Mouse (Mus musculus) CH12.LX (cell line): Measurements from ENCODE around the gene Dyrk2.

ENCODE experiments used
- CTCF ChIP-seq, 2 experiments: IDR thresholded peaks in 1 of 2; conservative IDR thresholded peaks in 1 of 2; 2 replicates each; pipeline ENCODE4 v1.5.1; 2011 to 2012; ENCODE audit warnings: low read depth in 2 of 2, low read length in 2 of 2, improper control_type of control experiment in 1 of 2, inconsistent platforms in 1 of 2, mild to moderate bottlenecking in 1 of 2, moderate library complexity in 1 of 2
- ELF1 ChIP-seq: IDR thresholded peaks from 2 replicates; pipeline ENCODE4 v1.6.1; 2014; ENCODE audit warnings: low read depth, mild to moderate bottlenecking, inconsistent platforms, low read length, improper control_type of control experiment
- EP300 ChIP-seq: IDR thresholded peaks from 2 replicates; pipeline ENCODE4 v1.6.1; 2011; ENCODE audit warnings: low read length, improper control_type of control experiment
- ETS1 ChIP-seq: conservative IDR thresholded peaks from 2 replicates; pipeline ENCODE4 v1.6.1; 2012; ENCODE audit warnings: low read depth, mild to moderate bottlenecking, inconsistent platforms, low read length, improper control_type of control experiment, moderate library complexity
- POLR2A ChIP-seq: IDR thresholded peaks from 2 replicates; pipeline ENCODE4 v1.6.1; 2011; ENCODE audit warnings: low read depth, mild to moderate bottlenecking, improper control_type of control experiment, low read length
- RAD21 ChIP-seq: IDR thresholded peaks from 2 replicates; pipeline ENCODE4 v1.6.1; 2011; ENCODE audit warnings: low read depth, mild to moderate bottlenecking, low read length, improper control_type of control experiment, moderate library complexity
- TBP ChIP-seq: conservative IDR thresholded peaks from 2 replicates; pipeline ENCODE4 v1.6.1; 2011; ENCODE audit warnings: low read depth, low read length, improper control_type of control experiment

DNA sequence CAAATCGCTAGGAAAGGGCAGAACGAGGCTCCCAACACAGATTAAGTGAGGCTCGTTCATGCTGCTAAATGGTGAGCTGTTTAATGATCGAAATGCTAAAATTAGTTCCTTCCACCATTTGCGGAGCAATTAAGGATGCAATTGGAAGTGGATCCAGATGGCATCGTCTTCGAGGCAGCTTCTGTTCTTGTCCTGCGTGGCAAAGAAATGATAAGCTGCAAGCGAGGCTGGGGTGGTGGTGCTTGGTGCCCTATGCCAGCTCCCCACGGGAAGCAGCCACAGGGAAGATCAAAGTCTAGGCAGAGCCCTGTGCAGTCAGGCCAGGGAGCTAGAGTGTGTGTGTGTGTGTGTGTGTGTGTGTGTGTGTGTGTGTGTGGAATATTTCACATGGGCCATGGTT lies 32.6 kb upstream of the Dyrk2 start:
- TF ChIP-seq CTCF (conservative IDR thresholded peaks at IDR 0.05 in 1 of 2, IDR thresholded peaks at IDR 0.05 in 1 of 2; ENCODE audit: low read depth in 2 of 2, low read length in 2 of 2) (no peak), POLR2A (no peak), EP300 (no peak), ETS1 (no peak), RAD21 (no peak), TBP (no peak), ELF1 (no peak)
